Mouse (Mus musculus) heart, embryonic 14.5 days (tissue): ENCODE data around the gene Cdk17. TPM values are rescaled to one million over a fixed set of nuclear protein-coding genes. Genes with fewer than 3 reads are reported as not detected.

Experiments
- ATAC-seq: fragments of 200-750 bp; cut with Nextera tagmentation; 2 replicates; pipeline ENCODE4 v1.8.0; 2017; ENCODE audit warnings: low read depth, moderate TSS enrichment; ENCODE audit not compliant: insufficient number of reproducible peaks, insufficient read depth, low FRiP score
- H3K27ac ChIP-seq, 2 experiments: fragments of 200-500 bp in 1 of 2; fragments of 300-500 bp in 1 of 2; sonication (generic) in 1 of 2; replicated peaks in 1 of 2; 2 replicates each; pipeline ENCODE4 v1.5.1; 2012 to 2014; ENCODE audit warnings: low read depth in 2 of 2, low read length in 2 of 2, control low read depth in 1 of 2, mild to moderate bottlenecking in 1 of 2, mixed read lengths in 1 of 2; ENCODE audit not compliant: control insufficient read depth in 1 of 2, insufficient read depth in 1 of 2
- H3K27me3 ChIP-seq: fragments of 300-500 bp; sonication (generic); 2 replicates; pipeline ENCODE4 v1.6.1; 2014; ENCODE audit warnings: mild to moderate bottlenecking, low read length, control low read depth; ENCODE audit not compliant: control insufficient read depth, insufficient read depth
- H3K36me3 ChIP-seq: fragments of 300-500 bp; sonication (generic); 2 replicates; pipeline ENCODE4 v1.6.1; 2014; ENCODE audit warnings: mild to moderate bottlenecking, control low read depth, low read length, mixed read lengths; ENCODE audit not compliant: control insufficient read depth, insufficient read depth
- H3K4me1 ChIP-seq, 2 experiments: fragments of 200-500 bp in 1 of 2; fragments of 300-500 bp in 1 of 2; sonication (generic) in 1 of 2; 2 replicates each; pipeline ENCODE4 v1.6.1; 2012 to 2014; ENCODE audit warnings: low read length in 2 of 2, control low read depth in 1 of 2, mixed read lengths in 1 of 2; ENCODE audit not compliant: control insufficient read depth in 2 of 2, insufficient read depth in 2 of 2
- H3K4me2 ChIP-seq: fragments of 300-500 bp; sonication (generic); 2 replicates; pipeline ENCODE4 v1.6.1; 2014; ENCODE audit warnings: mild to moderate bottlenecking, low read length
- H3K4me3 ChIP-seq, 2 experiments: fragments of 200-500 bp in 1 of 2; fragments of 300-500 bp in 1 of 2; sonication (generic) in 1 of 2; 2 replicates each; pipeline ENCODE4 v1.5.1; 2012 to 2014; ENCODE audit warnings: low read length in 2 of 2, mild to moderate bottlenecking in 2 of 2, control low read depth in 1 of 2, low read depth in 1 of 2, moderate library complexity in 1 of 2; ENCODE audit not compliant: control insufficient read depth in 1 of 2, insufficient read depth in 1 of 2
- H3K9ac ChIP-seq: fragments of 300-500 bp; sonication (generic); 2 replicates; pipeline ENCODE4 v1.6.1; 2014; ENCODE audit warnings: mild to moderate bottlenecking, low read length
- H3K9me3 ChIP-seq: fragments of 300-500 bp; sonication (generic); 2 replicates; pipeline ENCODE4 v1.6.1; 2016; ENCODE audit warnings: low read length, control low read depth; ENCODE audit not compliant: control insufficient read depth
- WGBS: fragments of 180-500 bp; shearing (Covaris S2); extraction: QIAGEN DNeasy Blood & Tissue Kit; methylation state at CpG from one replicate; pipeline ENCODE4 v1.1.7; 2014; 5-methylcytosine and 5-hydroxymethylcytosine counted together
- polyA plus RNA-seq: library from polyadenylated mRNA; unstranded; fragments of >200 nt; fragmentation: Nextera tagmentation; extraction: Ambion mirVana; gene quantifications from 2 replicates; pipeline ENCODE4 v1.2.1, GENCODE M21; 2014

The Cdk17 gene
- polyA plus RNA-seq, 1 experiment from 2014 or later = 27.1 TPM

GRCm38 (mm10) chr10:93255294-93255693, 94.6 kb downstream of the Cdk17 start:
- 49% methylated on average over 13 of the region's 13 CpGs for WGBS
- H3K4me2 ChIP-seq = no peak overlapping the region
- peak overlapping the region; percentile 34 to 67 for H3K27ac ChIP-seq

GRCm38 (mm10) chr10:93259826-93260225, 99.2 kb downstream of the Cdk17 start:
- no peak overlapping the region for H3K4me2 ChIP-seq
- WGBS = 62% methylated on average over 5 of the region's 5 CpGs
- H3K27me3 ChIP-seq = no peaks in the 10 kb centered on the region
- H3K4me1 ChIP-seq = peaks cover 45 to 52% of the 10 kb centered on the region in 2 experiments
- H3K9ac ChIP-seq = no peak overlapping the region
- no peak overlapping the region for H3K27ac ChIP-seq
- no peak overlapping the region for H3K4me3 ChIP-seq
- peaks cover 25% of the 10 kb centered on the region for H3K36me3 ChIP-seq
- no peak for ATAC-seq
- no peaks in the 10 kb centered on the region for H3K9me3 ChIP-seq

More at GRCm38 (mm10) chr10:93255294-93255693, 94.6 kb downstream of the Cdk17 start:
- Histone ChIP-seq H3K36me3 (peaks cover 44% of the 10 kb centered on the region), H3K9ac (peak overlapping the region; percentile 48; the same call in 1 of the 2 replicates), H3K27me3 (no peaks in the 10 kb centered on the region), H3K9me3 (no peaks in the 10 kb centered on the region), H3K4me3 (no peak overlapping the region), H3K4me1 (peaks cover 18 to 30% of the 10 kb centered on the region in 2 experiments)
- no peak for ATAC-seq

GRCm38 (mm10) chr10:93261132-93261980, 100.7 kb downstream of the Cdk17 start:
- WGBS = 14% methylated on average over 16 of the region's 16 CpGs
- Histone ChIP-seq H3K36me3 (peaks cover 41% of the 10 kb centered on the region), H3K27ac (peak overlapping the region; percentile 86 to 88), H3K4me2 (peak overlapping the region; percentile 61), H3K9me3 (no peaks in the 10 kb centered on the region), H3K9ac (peak overlapping the region; percentile 46; the same call in 1 of the 2 replicates), H3K4me1 (peaks cover 44 to 48% of the 10 kb centered on the region in 2 experiments), H3K27me3 (no peaks in the 10 kb centered on the region), H3K4me3 (peak overlapping the region; percentile 3 to 14; a peak in 2 of 4 replicates)
- ATAC-seq = peak; percentile 27; the same call in 1 of the 2 replicates

GRCm38 (mm10) chr10:93261981-93262499, 101.4 kb downstream of the Cdk17 start:
- Histone ChIP-seq H3K4me1 (peaks cover 41 to 48% of the 10 kb centered on the region in 2 experiments), H3K36me3 (peaks cover 45% of the 10 kb centered on the region), H3K27me3 (no peaks in the 10 kb centered on the region), H3K9ac (peak overlapping the region; percentile 46; the same call in 1 of the 2 replicates), H3K27ac (peak overlapping the region; percentile 86 to 88), H3K4me2 (peak overlapping the region; percentile 61), H3K9me3 (no peaks in the 10 kb centered on the region), H3K4me3 (peak overlapping the region; percentile 3 to 14; a peak in 2 of 4 replicates)
- peak; percentile 57; the same call in 1 of the 2 replicates for ATAC-seq
- 5% methylated on average over 15 of the region's 15 CpGs for WGBS

- Histone ChIP-seq H3K4me3 (no peak overlapping the region), H3K4me2 (no peak overlapping the region), H3K9ac (peak overlapping the region; percentile 51; the same call in 1 of the 2 replicates), H3K27ac (peak overlapping the region; percentile 56 to 71), H3K4me1 (peaks cover 41 to 48% of the 10 kb centered on the region in 2 experiments), H3K36me3 (peaks cover 49% of the 10 kb centered on the region), H3K27me3 (no peaks in the 10 kb centered on the region), H3K9me3 (no peaks in the 10 kb centered on the region)
- no peak for ATAC-seq
- WGBS = 56% methylated on average over 8 of the region's 8 CpGs
Observed at GRCm38 (mm10) chr10:93263431-93263830, 102.8 kb downstream of the Cdk17 start.

- Histone ChIP-seq H3K27me3 (no peaks in the 10 kb centered on the region), H3K4me2 (no peak overlapping the region), H3K4me1 (peaks cover 41 to 48% of the 10 kb centered on the region in 2 experiments), H3K4me3 (no peak overlapping the region), H3K27ac (peak overlapping the region; percentile 56 to 71), H3K9ac (peak overlapping the region; percentile 38; the same call in 1 of the 2 replicates), H3K9me3 (no peaks in the 10 kb centered on the region), H3K36me3 (peaks cover 49% of the 10 kb centered on the region)
- 58% methylated on average over 5 of the region's 5 CpGs for WGBS
- ATAC-seq = no peak
Observed at GRCm38 (mm10) chr10:93264001-93264400, 103.3 kb downstream of the Cdk17 start.

- no peak for ATAC-seq
- Histone ChIP-seq H3K27ac (no peak overlapping the region), H3K9ac (no peak overlapping the region), H3K27me3 (no peaks in the 10 kb centered on the region), H3K4me3 (no peak overlapping the region), H3K4me2 (no peak overlapping the region), H3K9me3 (no peaks in the 10 kb centered on the region), H3K36me3 (peaks cover 40% of the 10 kb centered on the region), H3K4me1 (peaks cover 39 to 47% of the 10 kb centered on the region in 2 experiments)
- 83% methylated on average over 9 of the region's 9 CpGs for WGBS
Observed at GRCm38 (mm10) chr10:93265833-93266232, 105.2 kb downstream of the Cdk17 start.
